Mouse (Mus musculus) CD4-positive naive resting alpha-beta T cell, adult 76 days (primary cell): ENCODE results near the gene Sphk2. TPM values are rescaled to one million over a fixed set of nuclear protein-coding genes. Genes with fewer than 3 reads are reported as not detected.

Source experiments
- total RNA-seq: library from RNA; stranded (reverse); gene quantifications from one replicate; pipeline ENCODE4 v1.2.4, GENCODE M21; 2023

The Sphk2 gene
- 21.3 TPM for total RNA-seq

DNA sequence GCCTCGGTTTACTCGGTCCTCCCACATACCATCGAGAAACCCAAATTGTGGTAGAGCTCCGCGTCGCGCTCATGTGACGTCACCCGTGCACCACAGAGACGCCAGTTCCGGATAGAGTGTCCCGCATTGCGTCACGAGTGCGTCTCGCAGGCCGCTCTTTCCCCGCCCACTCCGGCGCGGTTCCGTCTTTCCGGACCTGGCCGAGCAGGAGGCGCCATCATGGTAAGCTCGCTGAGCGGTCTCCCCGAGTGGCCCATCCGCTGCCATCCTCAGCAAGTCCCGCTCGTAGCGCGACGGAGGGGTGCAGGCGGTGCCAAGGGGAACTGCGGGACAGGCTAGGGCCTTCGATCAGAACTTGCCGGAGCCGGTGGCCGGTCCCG lies at the start of gene Sphk2:
Sphk2 (minus strand) TSS at position 85 of the 380 bp plus-strand sequence.

GRCm38 (mm10) chr7:45725713-45726112 lies 7.9 kb upstream of the Sphk2 start, which contains the start of gene Spaca4:
TSS of gene Spaca4 (minus strand) at chr7:45725813.

DNA sequence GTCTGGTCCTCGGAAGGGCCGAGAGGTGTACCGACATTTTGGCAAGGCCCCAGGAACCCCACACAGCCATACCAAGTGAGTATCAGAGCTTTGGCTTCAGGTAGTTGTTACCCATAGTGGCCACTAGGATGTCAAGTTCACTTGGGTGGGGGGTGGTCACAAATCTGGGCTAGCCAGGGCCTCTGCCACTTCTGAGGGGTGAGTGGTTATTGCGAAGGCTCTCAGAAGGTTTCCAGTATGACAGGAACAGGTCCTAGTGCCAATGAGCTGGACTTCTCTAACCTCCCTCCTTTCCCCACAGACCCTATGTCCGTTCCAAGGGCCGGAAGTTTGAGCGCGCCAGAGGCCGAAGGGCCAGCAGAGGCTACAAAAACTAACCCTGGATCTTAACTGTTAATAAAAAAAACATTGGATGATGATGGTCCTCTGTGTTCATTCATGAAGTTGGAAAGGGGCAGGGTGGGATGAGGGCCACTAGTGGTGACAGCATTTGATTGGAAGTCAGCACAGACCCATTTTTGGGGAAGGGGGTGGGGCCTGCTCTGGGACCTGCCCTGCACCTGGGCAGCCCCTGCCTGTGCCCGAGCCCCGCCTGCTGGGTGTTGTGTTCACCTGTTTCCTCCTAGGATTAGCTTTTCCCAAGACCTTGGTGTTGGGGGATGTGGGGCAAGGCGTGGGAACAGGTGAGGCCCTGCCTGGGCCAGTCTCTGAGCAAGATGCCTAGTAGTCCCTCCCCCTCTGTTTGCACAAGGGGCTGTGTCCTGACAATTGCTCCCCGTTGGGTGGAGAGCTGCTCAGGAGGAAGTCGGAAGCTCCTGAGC lies 2.8 kb upstream of the Sphk2 start, which contains the start of gene Fam83e:
Fam83e (plus strand) TSS at position 800 of the 821 bp plus-strand sequence.

GRCm38 (mm10) chr7:45715090-45715708 lies 2.6 kb downstream of the Sphk2 start, which contains the start of gene Rpl18:
TSS of gene Rpl18 (plus strand) at chr7:45715457.

GRCm38 (mm10) chr7:45704730-45705442 lies 12.9 kb downstream of the Sphk2 start, which contains the start of gene Dbp:
TSS of gene Dbp (plus strand) at chr7:45705088.

GRCm38 (mm10) chr7:45699523-45700141 lies 18.2 kb downstream of the Sphk2 start, which contains the start of gene Car11:
TSS of gene Car11 (plus strand) at chr7:45699843.

GRCm38 (mm10) chr7:45693921-45694591 lies 23.7 kb downstream of the Sphk2 start, which contains the start of gene Sec1:
TSS of gene Sec1 (minus strand) at chr7:45694402.

DNA sequence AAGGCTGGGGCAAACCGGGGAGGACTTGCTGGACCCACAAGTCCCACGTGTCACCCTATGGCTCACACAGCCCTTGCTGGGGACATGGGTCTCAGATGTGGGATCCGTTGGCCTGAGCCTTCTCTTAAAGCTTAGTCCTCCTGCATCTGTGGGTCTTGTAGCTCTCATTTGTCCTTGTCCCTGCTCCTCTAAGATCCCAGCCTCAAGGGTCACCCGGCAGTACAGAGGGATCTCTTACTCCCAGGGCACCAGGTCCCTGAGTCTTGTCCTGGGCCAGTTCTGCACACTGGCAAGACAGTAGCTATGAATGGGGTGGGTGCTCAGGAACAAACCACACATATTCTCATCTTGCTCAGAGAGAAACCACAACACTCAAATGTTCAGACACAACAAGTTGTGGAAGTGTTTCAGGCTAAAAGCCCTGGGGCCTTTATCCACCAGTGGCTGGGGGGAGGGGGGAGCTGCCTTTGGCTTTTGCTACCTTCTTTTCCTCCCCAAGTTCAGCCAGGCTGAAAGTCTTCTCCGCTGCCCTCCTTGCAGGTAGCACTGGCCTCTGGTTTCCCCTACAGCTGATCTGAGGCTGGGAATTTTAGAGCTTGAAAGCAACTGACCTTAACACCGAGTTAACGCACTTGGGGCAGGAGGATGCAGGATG lies 34.3 kb downstream of the Sphk2 start, which contains the start of gene Ntn5:
Ntn5 (plus strand) TSS at position 627 of the 655 bp plus-strand sequence.

DNA sequence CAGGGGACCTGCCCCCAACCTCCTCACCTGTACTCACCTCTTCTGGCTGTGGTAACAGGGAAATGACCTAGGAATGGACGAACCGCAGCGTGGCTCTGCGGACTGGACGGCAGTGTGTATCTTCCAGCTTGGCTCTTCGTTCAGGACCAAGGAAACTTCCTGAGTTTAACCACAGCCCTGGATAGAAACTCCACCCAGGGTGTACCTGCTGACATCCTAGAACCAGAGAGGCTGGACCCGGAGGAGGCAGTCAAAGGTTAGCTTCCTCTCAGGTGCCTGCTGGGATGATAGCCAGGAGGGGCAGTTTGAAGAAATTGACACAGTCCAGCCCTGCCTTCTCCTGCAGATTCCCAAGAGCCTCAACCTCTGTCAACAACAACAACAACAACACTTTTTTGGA lies 51.6 kb downstream of the Sphk2 start, which contains the start of gene Fut2:
Fut2 (minus strand) TSS at position 234 of the 400 bp plus-strand sequence.

Other genes with a start within 250 kb of the Sphk2 start
- gene Tulp2, start 236.1 kb downstream of the Sphk2 start, total RNA-seq = not detected
- not detected for gene Gm45808, start 231.2 kb downstream of the Sphk2 start, total RNA-seq
- 1.8 TPM for gene Dhdh, start 229.2 kb downstream of the Sphk2 start, total RNA-seq
- 61.9 TPM for gene Nucb1, start 207.6 kb downstream of the Sphk2 start, total RNA-seq
- gene Ppp1r15a, start 191.7 kb downstream of the Sphk2 start, total RNA-seq = 681 TPM
- gene Plekha4, start 191.7 kb downstream of the Sphk2 start, total RNA-seq = 1.2 TPM
- not detected for gene Hsd17b14, start 163.1 kb downstream of the Sphk2 start, total RNA-seq
- gene Bcat2, start 147.8 kb downstream of the Sphk2 start, total RNA-seq = 65.6 TPM
- gene Fgf21, start 102.5 kb downstream of the Sphk2 start, total RNA-seq = not detected
- gene Fut1, start 100.7 kb downstream of the Sphk2 start, total RNA-seq = not detected
- not detected for gene Izumo1, start 96.2 kb downstream of the Sphk2 start, total RNA-seq
- 0.73 TPM for gene Rasip1, start 90.5 kb downstream of the Sphk2 start, total RNA-seq
- gene Mamstr, start 78.0 kb downstream of the Sphk2 start, total RNA-seq = not detected
- gene Fut2, start 51.6 kb downstream of the Sphk2 start, total RNA-seq = not detected
- not detected for gene Ntn5, start 34.0 kb downstream of the Sphk2 start, total RNA-seq
- gene Sec1, start 23.6 kb downstream of the Sphk2 start, total RNA-seq = not detected
- gene Car11, start 18.2 kb downstream of the Sphk2 start, total RNA-seq = 8.1 TPM
- 29.5 TPM for gene Dbp, start 12.9 kb downstream of the Sphk2 start, total RNA-seq
- gene Rpl18, start 2.5 kb downstream of the Sphk2 start, total RNA-seq = 2,694 TPM
- gene Fam83e, start 3.2 kb upstream of the Sphk2 start, total RNA-seq = 1.5 TPM
- gene Spaca4, start 7.8 kb upstream of the Sphk2 start, total RNA-seq = not detected
- gene Lmtk3, start 65.7 kb upstream of the Sphk2 start, total RNA-seq = 0.82 TPM
- 5.2 TPM for gene Sult2b1, start 66.7 kb upstream of the Sphk2 start, total RNA-seq
- gene Cyth2, start 96.6 kb upstream of the Sphk2 start, total RNA-seq = 137 TPM
- gene Kcnj14, start 106.8 kb upstream of the Sphk2 start, total RNA-seq = 1.5 TPM
- 29.9 TPM for gene Grwd1, start 112.9 kb upstream of the Sphk2 start, total RNA-seq
- 38.2 TPM for gene Kdelr1, start 154.8 kb upstream of the Sphk2 start, total RNA-seq
- gene Grin2d, start 160.4 kb upstream of the Sphk2 start, total RNA-seq = 0.76 TPM
- gene Syngr4, start 178.7 kb upstream of the Sphk2 start, total RNA-seq = not detected
- gene Tmem143, start 178.9 kb upstream of the Sphk2 start, total RNA-seq = 9.1 TPM
- gene Emp3, start 203.4 kb upstream of the Sphk2 start, total RNA-seq = 269 TPM
- gene Ccdc114, start 206.1 kb upstream of the Sphk2 start, total RNA-seq = 2.6 TPM